Mouse (Mus musculus): ENCODE results near the gene Rmnd5a.

DNA sequence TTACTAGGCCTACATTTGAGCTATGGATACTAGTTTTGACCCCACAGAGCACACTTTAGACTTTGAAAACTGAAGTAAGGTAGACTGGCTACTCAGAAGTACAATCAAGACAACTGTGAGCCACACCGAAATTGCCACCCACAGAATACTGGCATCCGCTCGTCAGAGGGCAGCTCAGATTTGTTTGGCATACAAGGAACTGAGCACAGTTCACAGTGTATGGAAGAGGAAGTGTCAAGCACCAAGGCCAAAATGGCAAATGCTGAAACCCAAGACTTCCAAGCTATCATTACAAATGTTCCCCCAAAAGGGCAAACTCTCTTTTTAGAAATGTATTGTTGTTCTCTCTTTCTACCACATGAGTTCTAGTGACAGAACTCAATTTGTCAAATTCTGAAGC lies 25.0 kb downstream of the Rmnd5a start:
- TF ChIP-seq CTCF (IDR thresholded peaks at IDR 0.05; ENCODE audit: insufficient read depth, low read depth, low read length), result no peak
- no peak for TF ChIP-seq POLR2A (IDR thresholded peaks at IDR 0.05; ENCODE audit: insufficient read depth, low read depth, low read length)

Data from olfactory bulb, adult 2 months (tissue).